Mouse (Mus musculus) liver, embryonic 14.5 days (tissue): ENCODE data around the gene Gpx3.

ENCODE experiments used
- CTCF ChIP-seq: IDR thresholded peaks from 2 replicates; pipeline ENCODE4 v1.5.1; 2016; ENCODE audit warnings: antibody characterized with exemption, low read depth, control low read depth
- EP300 ChIP-seq: IDR thresholded peaks from 2 replicates; pipeline ENCODE4 v1.6.1; 2016; ENCODE audit warnings: antibody characterized with exemption, low read depth

- no peak for TF ChIP-seq CTCF
- no peak for TF ChIP-seq EP300
Measured at GRCm38 (mm10) chr11:54934198-54934597, 31.9 kb downstream of the Gpx3 start.
